Mouse (Mus musculus): ENCODE data around the gene Fcnb.

Gene Fcnb

GRCm38 (mm10) chr2:28086112-28086511 lies 1.4 kb upstream of the Fcnb start:
- intact Hi-C loops (cut with DNase I), result no loop called here

- intact Hi-C loops (cut with DNase I), result no loop called here
Measured at GRCm38 (mm10) chr2:28075616-28076187, 9.0 kb downstream of the Fcnb start.

GRCm38 (mm10) chr2:28068537-28068878 lies 16.2 kb downstream of the Fcnb start:
- intact Hi-C loops (cut with DNase I), result no loop called here

GRCm38 (mm10) chr2:28067821-28068536 lies 16.7 kb downstream of the Fcnb start:
- intact Hi-C loops (cut with DNase I), result no loop called here

GRCm38 (mm10) chr2:28067175-28067574 lies 17.5 kb downstream of the Fcnb start:
- intact Hi-C loops (cut with DNase I), result no loop called here

- intact Hi-C loops (cut with DNase I), result no loop called here
Measured at GRCm38 (mm10) chr2:28066686-28067085, 18.0 kb downstream of the Fcnb start.

- intact Hi-C loops (cut with DNase I), result no loop called here
Measured at GRCm38 (mm10) chr2:28065081-28065651, 19.5 kb downstream of the Fcnb start.

- intact Hi-C loops (cut with DNase I), result no loop called here
Measured at GRCm38 (mm10) chr2:28064339-28065080, 20.2 kb downstream of the Fcnb start.

GRCm38 (mm10) chr2:28063711-28064338 lies 20.9 kb downstream of the Fcnb start:
- intact Hi-C loops (cut with DNase I), result no loop called here

- intact Hi-C loops (cut with DNase I), result no loop called here
Measured at GRCm38 (mm10) chr2:28059922-28060321, 24.8 kb downstream of the Fcnb start.

GRCm38 (mm10) chr2:28047092-28047491 lies 37.6 kb downstream of the Fcnb start:
- intact Hi-C loops (cut with DNase I), result no loop called here

- intact Hi-C loops (cut with DNase I), result no loop called here
Measured at GRCm38 (mm10) chr2:28046311-28046710, 38.4 kb downstream of the Fcnb start.

- intact Hi-C loops (cut with DNase I), result no loop called here
Measured at GRCm38 (mm10) chr2:28044920-28045598, 39.6 kb downstream of the Fcnb start.

GRCm38 (mm10) chr2:28040466-28040865 lies 44.2 kb downstream of the Fcnb start:
- intact Hi-C loops (cut with DNase I), result no loop called here

GRCm38 (mm10) chr2:28039647-28040325 lies 44.9 kb downstream of the Fcnb start:
- intact Hi-C loops (cut with DNase I), result no loop called here

- intact Hi-C loops (cut with DNase I), result no loop called here
Measured at GRCm38 (mm10) chr2:28038391-28039096, 46.1 kb downstream of the Fcnb start.

- intact Hi-C loops (cut with DNase I), result no loop called here
Measured at GRCm38 (mm10) chr2:28037505-28038390, 46.9 kb downstream of the Fcnb start.

- intact Hi-C loops (cut with DNase I), result no loop called here
Measured at GRCm38 (mm10) chr2:28036788-28037187, 47.9 kb downstream of the Fcnb start.

All from adrenal gland (tissue).